Mouse (Mus musculus): ENCODE results near the gene Cwc25. TPM values are rescaled to one million over a fixed set of nuclear protein-coding genes. Genes with fewer than 3 reads are reported as not detected.

The Cwc25 gene
- total RNA-seq, 2 experiments from 2014 or later, result 11.1 to 21.0 TPM

GRCm38 (mm10) chr11:97701581-97702392 is 64.6 kb downstream of the Cwc25 start:
- no peak for ATAC-seq (ENCODE audit: poor library complexity, severe bottlenecking)

- no peak for ATAC-seq (ENCODE audit: poor library complexity, severe bottlenecking)
Observed at GRCm38 (mm10) chr11:97700746-97701580, 65.4 kb downstream of the Cwc25 start.

GRCm38 (mm10) chr11:97700003-97700745 is 66.2 kb downstream of the Cwc25 start, which contains the start of gene Pcgf2:
Gene Pcgf2, minus strand, starts transcription at chr11:97700497.
- ATAC-seq (ENCODE audit: poor library complexity, severe bottlenecking), result no peak; the same call in 1 of the 2 replicates

GRCm38 (mm10) chr11:97699626-97700002 is 66.7 kb downstream of the Cwc25 start:
- ATAC-seq (ENCODE audit: poor library complexity, severe bottlenecking), result no peak

- ATAC-seq (ENCODE audit: poor library complexity, severe bottlenecking), result no peak
Observed at GRCm38 (mm10) chr11:97698741-97699611, 67.4 kb downstream of the Cwc25 start.

GRCm38 (mm10) chr11:97697891-97698529 is 68.3 kb downstream of the Cwc25 start:
- ATAC-seq (ENCODE audit: poor library complexity, severe bottlenecking), result no peak

DNA sequence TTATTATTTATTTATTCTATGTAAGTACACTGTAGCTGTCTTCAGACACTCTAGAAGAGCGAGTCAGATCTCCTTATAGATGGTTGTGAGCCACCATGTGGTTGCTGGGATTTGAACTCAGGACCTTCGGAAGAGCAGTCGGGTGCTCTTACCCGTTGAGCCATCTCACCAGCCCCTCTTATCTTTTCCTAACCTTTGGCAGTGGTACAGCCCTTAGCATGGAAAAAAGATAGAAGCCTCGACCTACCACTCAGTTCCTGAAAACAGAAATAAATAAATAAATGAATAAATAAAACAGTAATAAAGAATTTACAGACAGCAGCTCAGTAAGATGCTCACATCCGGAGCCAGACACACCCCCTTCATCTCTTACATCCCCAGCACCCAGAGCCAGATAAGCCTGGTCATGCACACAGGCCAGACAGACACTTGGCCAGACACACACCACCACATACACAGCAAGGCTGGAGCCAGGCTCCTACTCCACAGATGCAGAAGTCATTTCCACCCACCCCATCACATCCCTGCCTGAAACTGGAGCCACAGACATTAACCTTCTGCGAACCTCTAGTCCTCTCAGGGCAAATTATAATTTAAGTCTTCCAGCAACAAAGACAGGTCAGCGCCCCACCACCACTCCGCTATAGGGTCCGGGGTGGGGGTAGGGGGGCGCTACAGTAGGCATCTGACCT is 69.0 kb downstream of the Cwc25 start:
- no peak for ATAC-seq (ENCODE audit: poor library complexity, severe bottlenecking)

DNA sequence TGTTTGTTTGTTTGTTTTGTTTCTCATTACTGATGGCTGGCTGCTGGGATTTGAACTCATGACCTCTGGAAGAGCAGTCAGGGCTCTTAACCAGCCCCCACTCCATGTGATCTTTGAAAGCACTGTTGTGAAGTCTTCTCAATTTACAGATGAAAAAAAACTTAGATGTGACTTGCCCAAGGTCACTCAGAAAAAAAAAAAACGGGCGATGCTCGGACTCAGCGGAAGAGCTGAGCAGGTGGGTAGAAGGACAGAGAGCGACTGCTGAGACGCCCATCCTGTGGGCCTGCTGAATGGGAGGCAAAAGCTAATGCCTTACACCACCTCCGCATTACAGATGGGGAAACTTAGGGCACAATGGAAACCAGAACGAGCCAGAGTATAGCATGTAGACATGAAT is 69.7 kb downstream of the Cwc25 start:
- ATAC-seq (ENCODE audit: poor library complexity, severe bottlenecking), result no peak

GRCm38 (mm10) chr11:97695712-97696401 is 70.5 kb downstream of the Cwc25 start:
- ATAC-seq (ENCODE audit: poor library complexity, severe bottlenecking), result no peak

Other genes starting within 250 kb of the Cwc25 start
- not detected in 2 replicates for gene Srcin1, start 190.4 kb downstream of the Cwc25 start, total RNA-seq (2015)
- gene Srcin1, start 190.4 kb downstream of the Cwc25 start, total RNA-seq (2017), result not detected in 2 replicates
- 0.18 and 1.2 TPM in 2 replicates for gene Epop, start 136.9 kb downstream of the Cwc25 start, total RNA-seq (2015)
- gene Epop, start 136.9 kb downstream of the Cwc25 start, total RNA-seq (2017), result 0.40 TPM in 1 of 2 replicates, not detected in the other
- gene Mllt6, start 103.1 kb downstream of the Cwc25 start, total RNA-seq (2015), result 4.3 and 6.3 TPM in 2 replicates
- gene Mllt6, start 103.1 kb downstream of the Cwc25 start, total RNA-seq (2017), result 6.9 and 7.1 TPM in 2 replicates
- gene Cisd3, start 80.7 kb downstream of the Cwc25 start, total RNA-seq (2015), result 18.7 and 19.8 TPM in 2 replicates
- 2.3 and 12.8 TPM in 2 replicates for gene Cisd3, start 80.7 kb downstream of the Cwc25 start, total RNA-seq (2017)
- gene Pcgf2, start 66.1 kb downstream of the Cwc25 start, total RNA-seq (2015), result 2.8 and 3.1 TPM in 2 replicates
- gene Pcgf2, start 66.1 kb downstream of the Cwc25 start, total RNA-seq (2017), result 1.0 and 2.4 TPM in 2 replicates
- gene Psmb3, start 63.2 kb downstream of the Cwc25 start, total RNA-seq (2015), result 81.0 and 111 TPM in 2 replicates
- 137 and 179 TPM in 2 replicates for gene Psmb3, start 63.2 kb downstream of the Cwc25 start, total RNA-seq (2017)
- 14.9 and 17.3 TPM in 2 replicates for gene Pip4k2b, start 21.9 kb downstream of the Cwc25 start, total RNA-seq (2015)
- 19.6 and 25.7 TPM in 2 replicates for gene Pip4k2b, start 21.9 kb downstream of the Cwc25 start, total RNA-seq (2017)
- gene 1700001P01Rik, start 9.4 kb upstream of the Cwc25 start, total RNA-seq (2015), result not detected in 2 replicates
- gene 1700001P01Rik, start 9.4 kb upstream of the Cwc25 start, total RNA-seq (2017), result not detected in 2 replicates
- gene Rpl23, start 15.9 kb upstream of the Cwc25 start, total RNA-seq (2015), result 1,123 and 1,179 TPM in 2 replicates
- gene Rpl23, start 15.9 kb upstream of the Cwc25 start, total RNA-seq (2017), result 895 and 904 TPM in 2 replicates
- 121 and 128 TPM in 2 replicates for gene Lasp1, start 32.4 kb upstream of the Cwc25 start, total RNA-seq (2015)
- gene Lasp1, start 32.4 kb upstream of the Cwc25 start, total RNA-seq (2017), result 315 and 351 TPM in 2 replicates
- gene B230217C12Rik, start 74.2 kb upstream of the Cwc25 start, total RNA-seq (2015), result 2.3 and 2.5 TPM in 2 replicates
- gene B230217C12Rik, start 74.2 kb upstream of the Cwc25 start, total RNA-seq (2017), result 0.33 and 0.45 TPM in 2 replicates
- gene Fbxo47, start 117.6 kb upstream of the Cwc25 start, total RNA-seq (2015), result 0.30 and 2.1 TPM in 2 replicates
- gene Fbxo47, start 117.6 kb upstream of the Cwc25 start, total RNA-seq (2017), result 0.73 and 1.5 TPM in 2 replicates
- 13.7 and 15.9 TPM in 2 replicates for gene Plxdc1, start 219.9 kb upstream of the Cwc25 start, total RNA-seq (2015)
- 6.3 and 6.7 TPM in 2 replicates for gene Plxdc1, start 219.9 kb upstream of the Cwc25 start, total RNA-seq (2017)
- gene Arl5c, start 229.6 kb upstream of the Cwc25 start, total RNA-seq (2015), result 42.9 and 56.3 TPM in 2 replicates
- 51.2 TPM in 2 replicates for gene Arl5c, start 229.6 kb upstream of the Cwc25 start, total RNA-seq (2017)